Mouse (Mus musculus) ES-Bruce4 (cell line): Measurements from ENCODE around the gene Nxpe3. TPM values are rescaled to one million over a fixed set of nuclear protein-coding genes. Genes with fewer than 3 reads are reported as not detected.
A peak's percentile ranks its signal among the peaks of the same experiment; 100 is the strongest.

Source experiments
- H3K27ac ChIP-seq: 2 replicates; pipeline ENCODE4 v1.5.1; 2012; ENCODE audit warnings: low read length, inconsistent platforms; ENCODE audit not compliant: insufficient read depth
- H3K27me3 ChIP-seq: 2 replicates; pipeline ENCODE4 v1.6.1; 2012; ENCODE audit warnings: mild to moderate bottlenecking, low read length, inconsistent platforms; ENCODE audit not compliant: control insufficient read depth, poor library complexity, insufficient read depth, severe bottlenecking
- H3K36me3 ChIP-seq: 2 replicates; pipeline ENCODE4 v1.6.1; 2012; ENCODE audit warnings: inconsistent platforms, mild to moderate bottlenecking, low read length, moderate library complexity; ENCODE audit not compliant: control insufficient read depth, poor library complexity, insufficient read depth, severe bottlenecking
- H3K4me1 ChIP-seq: one replicate; pipeline ENCODE4 v1.8.1; 2011; ENCODE audit warnings: low read length; ENCODE audit not compliant: control insufficient read depth, insufficient read depth
- H3K4me3 ChIP-seq: 2 replicates; pipeline ENCODE4 v1.5.1; 2011; ENCODE audit warnings: low read depth, mild to moderate bottlenecking, low read length
- H3K9ac ChIP-seq: 2 replicates; pipeline ENCODE4 v1.6.1; 2012; ENCODE audit warnings: low read depth, mild to moderate bottlenecking, inconsistent platforms; ENCODE audit not compliant: poor library complexity, severe bottlenecking
- H3K9me3 ChIP-seq: replicated peaks from 2 replicates; pipeline ENCODE4 v1.6.1; 2012; ENCODE audit warnings: mild to moderate bottlenecking, low read length, inconsistent platforms; ENCODE audit not compliant: control insufficient read depth, poor library complexity, insufficient read depth, severe bottlenecking
- CTCF ChIP-seq: IDR thresholded peaks from one replicate; pipeline ENCODE4 v1.8.1; 2011; ENCODE audit warnings: low read depth, low read length
- EP300 ChIP-seq: IDR thresholded peaks from 2 replicates; pipeline ENCODE4 v1.6.1; 2011; ENCODE audit warnings: low read depth, low read length; ENCODE audit not compliant: insufficient read depth
- POLR2A ChIP-seq: IDR thresholded peaks from one replicate; pipeline ENCODE4 v1.8.1; 2011; ENCODE audit warnings: low read length; ENCODE audit not compliant: insufficient read depth
- polyA plus RNA-seq: library from polyadenylated mRNA; stranded (reverse); fragments of >200 nt; gene quantifications from 2 replicates; pipeline ENCODE4 v1.2.4, GENCODE M21; 2011; ENCODE audit warnings: low read depth; ENCODE audit not compliant: missing spikeins, insufficient read depth, insufficient read length

Gene Nxpe3
- polyA plus RNA-seq, 1 experiment, result 4.3 TPM

DNA sequence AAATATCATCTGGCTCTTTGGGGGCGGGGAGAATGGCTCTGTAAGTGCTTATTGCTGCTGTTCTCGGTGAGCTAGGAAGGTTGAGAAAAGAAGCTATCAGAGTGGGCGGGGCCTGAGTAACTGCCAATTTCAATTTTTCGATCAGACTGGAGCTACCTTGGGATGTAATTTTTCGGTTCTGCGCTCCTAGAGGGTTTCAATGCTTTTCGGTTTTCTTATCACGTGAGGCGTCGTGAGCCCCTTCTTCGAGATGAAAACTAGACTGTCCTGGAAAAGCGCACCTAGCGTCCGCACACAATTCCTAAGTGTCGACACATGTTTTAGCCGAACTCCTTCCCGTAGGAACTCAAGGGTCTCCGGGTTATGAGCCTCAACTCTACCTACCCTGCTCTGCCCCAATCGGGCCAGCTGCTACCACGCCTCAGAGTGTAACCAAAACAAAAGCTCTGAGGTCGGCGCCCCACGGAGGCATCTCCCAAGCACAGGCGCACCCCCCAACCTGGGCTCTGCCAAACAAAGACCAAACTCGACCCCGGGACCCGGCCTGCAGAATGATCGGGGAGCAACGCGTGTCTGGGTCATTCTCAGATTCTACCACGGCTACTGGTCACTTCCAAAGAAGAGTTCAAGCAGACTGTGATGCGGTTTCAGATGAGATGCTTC is 38.7 kb upstream of the Nxpe3 start:
- TF ChIP-seq EP300 (no peak), POLR2A (no peak), CTCF (no peak)
- no peaks in the 10 kb centered on the region for H3K27me3 ChIP-seq
- peak overlapping the region; percentile 71 for H3K9ac ChIP-seq
- H3K36me3 ChIP-seq, result no peaks in the 10 kb centered on the region
- peak overlapping the region; percentile 84 for H3K4me3 ChIP-seq
- no peak overlapping the region for H3K27ac ChIP-seq
- no peaks in the 10 kb centered on the region for H3K4me1 ChIP-seq
- no peaks in the 10 kb centered on the region for H3K9me3 ChIP-seq

DNA sequence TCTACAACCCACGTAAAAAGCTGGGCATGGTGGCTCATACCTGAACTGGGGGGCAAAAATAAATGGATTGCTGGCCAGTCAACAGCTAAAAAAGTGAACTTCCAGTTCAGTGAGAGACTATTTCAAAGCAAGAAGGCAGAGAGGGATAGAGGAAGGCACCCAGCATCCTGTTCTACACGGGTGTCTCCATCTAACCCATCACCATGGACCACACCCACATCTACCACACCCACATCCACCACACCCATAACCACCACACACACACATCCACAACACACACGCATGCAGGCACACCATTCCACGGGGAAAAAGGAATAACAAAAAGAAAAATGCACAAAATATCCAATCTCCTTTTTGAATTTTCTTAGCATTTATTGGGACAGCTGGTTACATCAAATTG is 28.9 kb upstream of the Nxpe3 start:
- no peak overlapping the region for H3K27ac ChIP-seq
- no peaks in the 10 kb centered on the region for H3K9me3 ChIP-seq
- no peak overlapping the region for H3K4me3 ChIP-seq
- TF ChIP-seq POLR2A (no peak), EP300 (no peak), CTCF (no peak)
- H3K27me3 ChIP-seq, result no peaks in the 10 kb centered on the region
- H3K9ac ChIP-seq, result no peak overlapping the region
- no peaks in the 10 kb centered on the region for H3K36me3 ChIP-seq
- no peaks in the 10 kb centered on the region for H3K4me1 ChIP-seq

DNA sequence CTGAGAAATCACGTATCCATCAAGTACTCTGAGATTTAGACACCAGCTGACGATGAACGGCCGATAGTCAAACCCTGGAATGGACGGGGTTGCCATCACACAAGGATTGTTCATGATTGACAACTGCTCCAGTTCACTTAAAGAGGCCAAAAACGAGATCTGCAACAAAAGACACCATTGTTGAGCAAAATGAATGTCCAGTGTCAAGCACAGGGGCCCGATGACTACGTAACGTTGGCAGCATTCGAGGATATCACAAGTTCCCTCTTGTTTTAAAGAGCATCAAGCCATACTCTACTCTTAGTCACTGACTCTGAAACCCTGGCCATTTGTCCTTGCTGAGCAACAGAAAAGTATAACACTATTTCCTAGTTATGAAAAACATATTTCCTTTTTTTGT is 27.0 kb upstream of the Nxpe3 start:
- TF ChIP-seq EP300, result no peak
- TF ChIP-seq CTCF, result no peak
- no peak for TF ChIP-seq POLR2A
- no peaks in the 10 kb centered on the region for H3K27me3 ChIP-seq
- H3K36me3 ChIP-seq, result peaks cover 2% of the 10 kb centered on the region; the same call in 1 of the 2 replicates
- no peaks in the 10 kb centered on the region for H3K4me1 ChIP-seq
- no peak overlapping the region for H3K9ac ChIP-seq
- no peak overlapping the region for H3K27ac ChIP-seq
- H3K4me3 ChIP-seq, result no peak overlapping the region
- no peaks in the 10 kb centered on the region for H3K9me3 ChIP-seq

DNA sequence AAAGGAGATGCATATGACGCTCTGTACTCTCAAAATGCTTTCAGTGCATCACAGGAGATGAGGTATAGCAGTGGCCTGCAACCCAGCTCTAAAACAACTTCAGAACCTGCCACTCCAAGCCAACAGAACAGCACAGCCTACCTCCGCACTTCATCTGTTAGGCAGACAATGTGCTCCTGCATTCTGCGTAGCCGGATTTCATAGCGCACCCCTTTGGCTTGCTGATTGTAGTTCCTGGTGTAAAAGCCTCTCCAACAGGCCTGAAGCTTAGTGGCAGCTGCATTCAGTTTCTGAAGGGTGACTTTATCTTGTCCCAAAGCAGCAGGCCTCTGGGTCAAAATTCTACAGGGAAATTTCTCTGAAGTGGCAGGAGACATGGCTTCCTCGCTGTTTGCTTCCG is 19.6 kb upstream of the Nxpe3 start:
- H3K9me3 ChIP-seq, result no peaks in the 10 kb centered on the region
- no peak overlapping the region for H3K9ac ChIP-seq
- no peak overlapping the region for H3K27ac ChIP-seq
- H3K4me1 ChIP-seq, result no peaks in the 10 kb centered on the region
- H3K4me3 ChIP-seq, result no peak overlapping the region
- TF ChIP-seq CTCF, result no peak
- TF ChIP-seq POLR2A, result no peak
- TF ChIP-seq EP300, result no peak
- H3K27me3 ChIP-seq, result no peaks in the 10 kb centered on the region
- peaks cover 2% of the 10 kb centered on the region; the same call in 1 of the 2 replicates for H3K36me3 ChIP-seq

DNA sequence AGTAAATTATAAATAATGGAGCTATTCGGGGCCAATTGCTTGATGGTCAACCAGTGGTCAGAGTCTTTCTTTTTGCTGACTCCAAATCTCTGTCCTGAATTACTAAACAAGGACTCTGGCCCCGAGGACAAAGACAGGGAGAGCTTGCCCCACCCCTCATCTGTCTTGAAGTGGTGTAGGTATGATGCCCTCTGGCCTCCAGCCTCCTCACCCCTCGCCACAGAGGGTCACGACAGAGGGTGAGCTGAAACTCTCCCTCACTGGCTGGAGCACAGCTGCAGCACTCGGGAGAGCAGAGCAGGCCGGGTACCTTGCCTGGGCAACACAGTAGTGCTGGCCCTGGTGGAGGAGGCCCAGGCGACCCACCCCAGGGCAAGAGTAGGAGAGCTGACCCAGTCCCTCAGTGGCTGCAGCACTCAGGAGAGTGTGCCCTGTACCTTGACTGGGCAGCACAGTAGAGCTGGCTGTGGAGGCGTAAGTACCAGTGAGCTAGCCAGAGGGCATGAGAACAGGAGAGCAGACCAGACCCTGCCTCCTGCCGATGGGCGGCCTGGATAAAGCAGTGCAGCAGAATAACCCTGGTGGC is 15.2 kb upstream of the Nxpe3 start:
- Histone ChIP-seq H3K27ac (no peak overlapping the region), H3K9ac (no peak overlapping the region), H3K4me1 (no peaks in the 10 kb centered on the region), H3K36me3 (no peaks in the 10 kb centered on the region), H3K9me3 (no peaks in the 10 kb centered on the region), H3K4me3 (no peak overlapping the region), H3K27me3 (no peaks in the 10 kb centered on the region)
- TF ChIP-seq CTCF (no peak), EP300 (no peak)

DNA sequence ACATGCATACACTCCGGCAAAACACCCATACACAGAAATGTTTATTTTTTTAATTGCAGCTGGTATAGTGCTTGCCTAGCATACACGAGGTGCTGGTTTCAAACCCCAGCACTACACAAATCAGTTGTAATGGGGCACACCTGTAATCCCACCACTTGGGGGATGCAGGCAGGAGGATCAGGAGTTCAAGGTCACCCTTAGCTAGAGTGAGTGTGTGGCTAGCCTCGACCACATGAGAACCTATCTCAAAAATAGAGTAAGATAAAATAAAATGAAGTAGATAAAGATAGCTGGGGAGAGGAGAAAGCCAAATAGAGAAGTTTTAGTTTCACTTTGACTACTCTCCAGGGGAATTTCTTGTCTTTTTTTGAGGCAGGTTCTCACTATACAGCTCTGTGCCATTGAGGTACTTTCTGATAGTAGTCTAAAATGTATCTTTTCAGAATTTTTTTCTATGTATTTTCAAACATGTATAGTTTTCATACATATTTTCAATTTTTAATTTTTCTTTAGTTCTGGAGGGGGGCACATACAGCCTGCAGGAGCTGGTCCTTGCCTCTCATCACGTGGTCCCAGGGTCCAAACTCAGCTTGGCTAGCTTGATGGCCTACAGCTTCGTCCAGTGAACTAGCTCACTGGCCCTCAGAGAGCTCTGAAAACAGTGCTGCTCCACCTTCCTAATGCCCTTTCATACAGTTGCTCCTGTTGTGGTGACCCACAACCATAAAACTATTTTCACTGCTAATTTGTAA is 12.0 kb upstream of the Nxpe3 start:
- Histone ChIP-seq H3K4me3 (no peak overlapping the region), H3K9me3 (no peaks in the 10 kb centered on the region), H3K4me1 (no peaks in the 10 kb centered on the region), H3K27ac (no peak overlapping the region), H3K27me3 (no peaks in the 10 kb centered on the region), H3K36me3 (no peaks in the 10 kb centered on the region), H3K9ac (no peak overlapping the region)
- TF ChIP-seq CTCF (no peak), EP300 (no peak), POLR2A (no peak)
